Mouse (Mus musculus): ENCODE data around the gene Ggt5.
A peak's percentile ranks its signal among the peaks of the same experiment; 100 is the strongest.

Gene Ggt5

DNA sequence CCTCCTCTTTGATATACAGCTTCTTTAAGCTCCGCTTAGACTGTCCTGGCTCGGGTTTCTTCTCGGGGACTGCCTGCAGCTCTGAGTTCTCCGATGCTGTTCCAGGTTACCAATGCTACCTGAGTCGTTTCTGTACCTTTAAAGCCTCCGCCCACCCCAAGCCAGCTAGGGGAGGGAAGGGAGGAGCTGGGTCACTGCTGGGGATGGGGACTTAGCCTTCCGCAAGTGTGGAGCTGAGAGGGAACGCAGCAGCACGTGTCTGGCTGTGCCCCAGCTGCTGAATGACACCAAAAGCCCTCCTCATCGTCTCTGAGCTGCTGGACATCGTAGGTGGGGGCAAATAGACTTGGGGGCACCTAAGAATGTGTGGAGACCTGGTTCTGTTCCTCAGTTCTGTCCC, 20.7 kb upstream of the Ggt5 start:
- no peak for DNase-seq (ENCODE audit: low spot score)

DNA sequence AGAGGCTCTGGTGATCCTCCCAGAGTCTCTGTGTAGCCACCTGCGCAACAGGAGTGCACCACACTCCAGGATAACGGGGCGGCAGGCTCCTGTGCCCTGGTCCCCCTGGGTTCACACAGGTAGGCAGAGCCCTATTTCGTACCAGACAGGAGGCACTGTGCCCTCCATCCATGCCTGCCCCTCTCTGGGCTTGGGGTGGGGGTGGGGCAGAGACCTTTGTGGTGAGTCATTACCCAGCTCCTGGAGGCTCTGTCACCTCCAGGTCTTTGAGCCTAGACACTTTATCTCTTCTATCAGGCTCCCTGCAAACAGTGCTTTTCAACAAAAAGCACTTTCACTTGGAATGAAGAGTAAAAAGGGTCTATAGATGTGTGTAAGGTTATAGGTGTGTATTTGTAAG, 20.3 kb upstream of the Ggt5 start:
- no peak for DNase-seq (ENCODE audit: low spot score)

DNA sequence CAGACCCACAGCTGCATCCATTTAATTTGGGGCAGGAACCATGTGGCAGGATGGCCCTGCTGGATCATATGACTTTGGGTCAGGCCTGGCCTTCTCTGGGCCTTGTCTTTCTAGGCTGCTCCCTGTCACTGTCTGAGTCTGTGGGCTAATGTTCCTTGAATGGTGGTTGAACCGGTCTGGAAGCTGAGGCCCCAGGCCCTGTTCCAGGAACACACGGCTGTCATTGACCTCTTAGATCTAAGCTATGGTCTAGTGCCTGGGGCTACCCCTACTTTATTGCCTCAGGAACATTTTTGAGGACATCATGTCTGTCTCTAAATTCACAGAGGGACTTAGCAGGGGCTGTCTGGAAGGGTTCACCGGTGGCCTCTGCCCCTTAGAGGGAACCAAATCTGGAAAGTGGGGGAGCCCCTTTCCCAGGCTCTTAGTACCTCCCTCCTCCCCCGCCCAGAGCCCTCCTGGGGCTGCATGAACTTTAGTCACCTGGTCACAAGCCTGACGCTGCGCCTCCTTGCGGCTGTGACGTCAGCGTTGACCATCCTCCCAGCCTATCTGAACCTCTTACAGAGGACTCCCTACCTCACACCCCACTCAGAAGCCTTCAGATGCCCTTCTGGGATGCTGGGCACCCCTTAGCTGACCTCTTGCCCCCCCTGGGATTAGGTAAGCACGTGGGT, 18.0 kb upstream of the Ggt5 start:
- DNase-seq (ENCODE audit: low spot score): no peak

DNA sequence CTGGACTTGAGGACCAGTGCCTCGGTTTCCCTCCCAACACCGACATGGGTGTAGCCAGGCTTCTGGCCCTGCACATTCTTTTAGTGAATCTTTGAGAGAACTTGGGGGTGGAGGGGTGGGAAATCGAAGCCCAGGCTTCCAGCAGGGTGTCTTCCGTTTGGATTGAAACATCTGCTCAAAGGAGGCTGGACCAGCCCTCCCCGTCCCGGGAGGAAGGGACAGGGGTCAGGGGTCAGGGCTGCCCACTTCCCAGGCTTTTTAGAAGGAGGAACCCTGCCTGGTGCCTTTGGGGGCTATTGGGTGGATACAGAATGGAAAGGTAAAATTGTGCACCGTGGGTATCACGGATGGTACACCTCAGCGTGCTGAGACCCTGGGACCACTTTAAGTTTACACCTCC, 17.2 kb upstream of the Ggt5 start:
- no peak for DNase-seq (ENCODE audit: low spot score)

GRCm38 (mm10) chr10:75573181-75573580, 16.0 kb upstream of the Ggt5 start:
- peak; percentile 54 for DNase-seq (ENCODE audit: low spot score)

GRCm38 (mm10) chr10:75573965-75574364, 15.2 kb upstream of the Ggt5 start:
- no peak for DNase-seq (ENCODE audit: low spot score)

DNA sequence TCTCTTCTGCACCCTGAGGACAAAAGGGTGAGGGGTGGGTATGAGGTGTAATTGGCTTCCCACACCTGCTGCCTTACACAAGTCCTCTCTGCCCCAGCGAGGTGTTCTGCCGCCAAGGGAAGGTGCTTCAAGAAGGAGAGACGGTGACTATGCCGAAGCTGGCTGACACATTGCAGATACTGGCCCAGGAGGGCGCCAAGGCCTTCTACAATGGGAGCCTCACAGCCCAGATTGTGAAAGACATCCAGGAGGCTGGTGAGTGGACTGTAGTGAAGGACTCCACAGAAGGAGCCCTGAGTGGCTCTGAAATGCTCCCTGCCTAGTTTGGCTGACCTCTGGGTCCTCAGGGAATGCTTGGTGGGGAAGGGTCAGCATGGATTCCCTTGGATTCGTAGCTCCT, 10.0 kb upstream of the Ggt5 start:
- no peak for DNase-seq (ENCODE audit: low spot score)

DNA sequence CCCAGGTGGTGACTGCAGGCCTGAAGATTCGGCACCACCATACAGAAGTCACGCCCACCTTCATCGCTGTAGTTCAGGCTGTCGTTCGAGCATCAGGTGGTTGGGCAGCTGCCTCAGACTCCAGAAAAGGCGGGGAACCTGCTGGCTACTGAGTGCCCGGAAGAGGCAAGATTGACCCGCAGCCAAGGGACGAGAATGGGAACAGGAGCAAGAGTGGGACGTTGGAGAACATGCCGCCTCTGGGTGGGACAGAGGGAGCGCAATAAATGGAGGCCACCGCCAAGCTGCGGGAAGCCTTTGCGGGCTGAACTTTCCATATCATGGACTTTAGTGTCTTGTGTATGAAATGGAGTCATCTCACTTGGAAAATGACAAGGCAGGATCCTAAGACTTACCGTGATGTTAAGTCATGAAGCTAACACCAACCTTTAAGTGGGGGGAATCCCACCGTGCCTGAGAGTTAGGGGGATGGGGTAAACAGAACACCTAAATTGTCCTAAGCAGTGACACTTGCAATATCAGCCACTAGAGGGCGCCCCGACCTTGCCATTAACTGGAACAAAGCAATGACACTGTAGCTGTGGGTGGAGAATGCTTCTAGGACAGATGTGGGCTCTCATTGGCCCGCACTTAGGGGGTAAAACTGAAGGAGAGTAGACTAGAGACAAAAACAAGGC, 3.1 kb upstream of the Ggt5 start:
- peak; percentile 97 for DNase-seq (ENCODE audit: low spot score)

- no peak for DNase-seq (ENCODE audit: low spot score)
These were observed 2.6 kb upstream of the Ggt5 start for GRCm38 (mm10) chr10:75586553-75586879.

DNA sequence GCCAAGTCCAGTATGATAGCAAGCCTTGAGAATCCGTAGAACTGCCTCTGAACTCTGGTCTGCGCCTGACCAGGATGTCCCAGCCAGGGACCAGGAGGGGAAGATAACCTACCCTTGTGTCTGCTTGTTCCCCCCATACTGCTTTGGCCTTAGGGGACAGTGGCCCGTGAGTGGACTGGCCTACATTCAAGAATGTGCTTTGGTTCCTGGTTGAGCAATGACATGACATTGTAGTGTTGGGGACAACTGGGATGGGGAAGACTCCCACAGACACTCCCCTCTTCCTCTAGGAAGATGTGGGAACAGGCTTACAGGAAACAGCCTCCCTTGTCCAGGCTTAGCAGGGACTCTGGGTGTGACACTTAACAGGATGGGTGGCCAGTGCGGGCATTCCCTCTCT, 1.4 kb upstream of the Ggt5 start:
- no peak for DNase-seq (ENCODE audit: low spot score)

- DNase-seq (ENCODE audit: low spot score): no peak
These were observed 804 bp upstream of the Ggt5 start for GRCm38 (mm10) chr10:75588336-75588735.

DNA sequence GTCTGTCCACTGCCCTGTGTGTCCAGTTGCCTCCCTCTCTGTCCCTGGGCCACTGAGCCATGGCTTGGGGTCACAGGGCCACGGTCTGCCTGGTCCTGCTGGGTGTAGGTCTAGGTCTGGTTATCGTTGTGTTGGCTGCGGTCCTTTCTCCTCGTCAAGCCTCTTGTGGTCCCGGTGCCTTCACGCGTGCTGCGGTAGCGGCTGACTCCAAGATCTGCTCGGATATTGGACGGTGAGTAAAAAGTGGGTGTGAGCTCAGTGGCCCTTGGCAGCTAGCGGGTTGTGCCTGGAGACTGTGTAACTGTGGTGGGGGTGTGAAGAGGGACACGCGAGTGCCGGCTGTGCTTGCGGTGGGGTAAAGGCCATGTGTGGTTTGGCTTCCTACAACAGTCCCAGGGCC, 511 bp downstream of the Ggt5 start:
- DNase-seq (ENCODE audit: low spot score): no peak

- DNase-seq (ENCODE audit: low spot score): no peak
These were observed 2.2 kb downstream of the Ggt5 start for GRCm38 (mm10) chr10:75591211-75591894.

DNA sequence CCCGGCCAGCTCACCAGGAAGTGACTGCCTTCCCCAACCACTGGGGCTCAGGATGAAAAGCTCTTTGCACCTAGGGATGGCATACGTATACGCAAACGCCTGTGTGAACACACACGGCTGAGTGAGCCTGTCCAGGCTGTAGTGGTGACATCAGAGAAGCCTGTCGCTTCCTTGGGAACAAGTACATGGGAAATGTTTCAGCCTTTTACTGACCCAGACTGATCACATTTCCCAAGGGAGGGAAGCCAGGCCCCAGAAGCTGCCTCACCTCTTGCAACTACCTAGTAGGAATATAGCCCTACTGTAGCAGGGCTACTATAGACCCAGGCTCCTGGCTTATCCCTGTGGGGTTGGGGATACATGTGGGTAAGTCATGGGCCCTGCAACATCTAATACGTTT, 3.4 kb downstream of the Ggt5 start:
- no peak for DNase-seq (ENCODE audit: low spot score)

- DNase-seq (ENCODE audit: low spot score): no peak
These were observed 6.8 kb downstream of the Ggt5 start for GRCm38 (mm10) chr10:75595981-75596380.

DNA sequence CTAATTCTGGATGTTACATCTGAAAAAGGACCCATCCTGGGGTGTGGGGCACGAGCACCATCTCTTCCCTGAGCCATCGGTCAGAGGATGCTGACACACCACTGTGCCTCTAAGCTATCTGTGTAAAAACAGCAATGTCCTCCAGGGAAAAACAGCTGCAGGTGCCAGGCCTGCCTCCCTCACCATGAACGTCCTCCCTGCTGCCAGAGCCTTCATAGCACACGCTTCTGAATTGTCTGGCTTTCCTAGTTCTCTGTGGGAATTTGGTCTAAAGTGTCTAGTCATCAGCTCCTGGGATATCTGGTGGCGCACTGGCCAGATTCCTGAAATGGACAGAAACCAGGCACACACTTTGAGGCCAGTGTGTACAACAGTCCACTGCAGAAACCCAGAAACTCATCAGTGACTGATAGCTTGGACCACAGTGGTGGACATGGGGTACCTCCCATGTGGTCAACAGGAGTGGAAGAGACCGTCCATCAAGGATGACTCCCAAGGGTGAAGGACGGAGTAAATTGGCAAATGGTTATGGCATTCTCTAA, 11.1 kb downstream of the Ggt5 start:
- DNase-seq (ENCODE audit: low spot score): no peak

DNA sequence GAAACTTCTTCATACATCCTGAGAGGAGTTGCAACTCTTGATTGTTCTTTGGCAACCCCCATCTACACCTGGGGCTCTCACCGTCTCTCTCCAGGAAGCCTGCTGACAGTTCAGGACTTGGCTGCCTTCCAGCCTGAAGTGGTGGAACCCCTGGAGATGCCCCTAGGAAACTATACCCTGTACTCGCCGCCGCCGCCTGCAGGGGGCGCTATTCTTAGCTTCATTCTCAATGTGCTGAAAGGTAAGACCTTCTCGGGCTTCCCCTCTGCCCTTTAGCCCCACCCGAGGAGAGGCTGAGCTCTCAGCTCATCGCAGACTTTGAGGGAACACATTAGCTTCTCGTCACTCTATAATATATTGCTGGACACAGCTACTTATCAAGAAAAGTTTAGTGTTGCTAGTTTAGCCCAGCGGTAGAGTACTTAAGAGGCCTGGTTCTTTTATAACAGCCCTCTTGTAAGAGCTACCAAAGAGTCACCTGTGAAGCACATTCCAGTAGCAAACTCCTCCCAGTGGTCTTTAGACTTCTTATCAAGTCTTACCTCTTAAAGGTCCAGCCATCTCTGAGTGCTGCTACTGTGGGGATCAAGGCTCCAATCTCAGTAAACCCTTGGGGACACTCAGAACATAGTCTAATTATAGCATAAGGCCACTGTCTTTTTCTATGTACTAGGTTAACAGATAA, 16.2 kb downstream of the Ggt5 start:
- DNase-seq (ENCODE audit: low spot score): no peak

GRCm38 (mm10) chr10:75607253-75607652, 18.1 kb downstream of the Ggt5 start:
- no peak for DNase-seq (ENCODE audit: low spot score)

DNA sequence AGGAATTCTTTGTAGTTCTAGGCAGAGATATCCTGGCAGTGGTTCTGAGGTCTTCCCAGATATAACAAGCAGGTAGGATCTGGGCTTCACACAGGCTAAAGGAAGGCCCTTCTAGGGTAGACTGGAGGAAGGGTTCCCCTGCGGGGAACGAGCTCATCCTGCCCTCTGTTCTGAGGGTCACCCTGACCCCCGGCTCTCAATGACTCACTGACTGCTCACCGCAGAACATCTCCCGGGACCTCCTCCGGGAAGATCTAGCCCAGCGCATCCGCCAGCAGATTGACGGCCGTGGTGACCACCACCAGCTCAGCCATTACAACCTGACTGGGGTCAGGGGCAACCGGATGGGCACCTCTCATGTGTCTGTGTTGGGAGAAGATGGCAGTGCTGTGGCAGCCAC, 19.8 kb downstream of the Ggt5 start:
- DNase-seq (ENCODE audit: low spot score): no peak

GRCm38 (mm10) chr10:75610486-75610885, 21.3 kb downstream of the Ggt5 start:
- DNase-seq (ENCODE audit: low spot score): no peak

DNA sequence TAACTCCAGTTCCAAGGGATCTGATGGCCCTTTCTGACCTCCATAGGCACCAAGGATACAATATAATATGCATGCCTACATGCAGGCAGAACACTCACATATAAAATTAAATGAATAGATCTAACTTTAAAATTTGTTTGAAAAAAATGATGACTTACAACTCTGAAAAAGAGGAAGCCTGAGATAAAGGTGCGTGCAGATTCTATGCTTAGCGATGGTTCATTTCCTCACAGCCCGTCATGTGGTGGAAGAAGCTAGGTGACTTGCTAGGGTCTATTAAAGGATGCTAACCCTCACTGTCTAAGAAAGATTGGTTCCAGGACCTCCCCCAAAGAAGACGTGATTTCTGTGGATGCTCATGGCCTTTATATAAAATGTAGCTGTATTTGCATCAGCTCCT, 26.9 kb downstream of the Ggt5 start:
- DNase-seq (ENCODE audit: low spot score): no peak

- DNase-seq (ENCODE audit: low spot score): no peak
These were observed 31.7 kb downstream of the Ggt5 start for GRCm38 (mm10) chr10:75620818-75621217.

DNA sequence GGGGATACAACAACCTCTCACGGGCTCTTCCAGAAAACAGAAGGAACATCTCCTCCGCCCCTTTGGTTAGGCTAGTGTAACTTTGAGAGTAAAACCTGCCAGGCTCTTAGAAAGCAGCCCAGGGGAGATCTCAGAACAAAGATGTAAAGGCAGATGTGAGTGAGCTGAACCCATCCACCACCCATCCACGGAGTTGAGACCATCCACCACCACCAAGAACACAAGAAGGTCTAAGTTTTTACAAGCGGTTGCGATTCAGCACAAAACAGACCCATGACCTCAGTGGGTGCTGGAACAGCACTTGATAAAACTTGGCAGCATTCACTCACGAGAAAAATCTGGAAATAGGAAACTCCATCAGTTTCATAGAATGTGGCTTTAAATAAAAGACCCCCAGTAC, 36.8 kb downstream of the Ggt5 start:
- no peak for DNase-seq (ENCODE audit: low spot score)
